Mouse (Mus musculus): Measurements from ENCODE around the gene 2810408A11Rik. TPM values are rescaled to one million over a fixed set of nuclear protein-coding genes. Genes with fewer than 3 reads are reported as not detected.
"Not testable (repeated sequence)": the region's sequence is repeated elsewhere in the genome, so short reads cannot be mapped to it uniquely, and the experiment has no call there.

Gene 2810408A11Rik
- total and polyA plus RNA-seq, 3 experiments = 0.81 to 1.3 TPM; not detected in 1

GRCm38 (mm10) chr11:69864138-69864860 is 36.5 kb downstream of the 2810408A11Rik start:
- Histone ChIP-seq H3K27ac (ENCODE audit: control insufficient read depth, low read depth, low read length) (no peak overlapping the region), H3K4me3 (ENCODE audit: control insufficient read depth in 1 of 2, insufficient read depth in 1 of 2, low read depth in 2 of 2, low read length in 2 of 2) (no peak overlapping the region), H3K36me3 (ENCODE audit: control insufficient read depth in 1 of 2, insufficient read depth in 2 of 2, low read length in 2 of 2) (peaks cover 0 to 4% of the 10 kb centered on the region in 2 experiments; a peak in 1 of 4 replicates), H3K9me3 (replicated peaks; ENCODE audit: insufficient read depth, low read length) (no peaks in the 10 kb centered on the region), H3K9ac (ENCODE audit: control insufficient read depth, low read depth, low read length, poor library complexity, severe bottlenecking) (no peak overlapping the region), H3K4me1 (ENCODE audit: control insufficient read depth in 1 of 2, insufficient read depth in 2 of 2, low read length in 2 of 2) (peaks cover 2 to 17% of the 10 kb centered on the region in 2 experiments), H3K79me2 (ENCODE audit: control insufficient read depth, insufficient read depth, low read length, poor library complexity) (no peaks in the 10 kb centered on the region), H3K27me3 (ENCODE audit: control insufficient read depth in 1 of 2, insufficient read depth in 2 of 2, low read length in 2 of 2) (no peaks in the 10 kb centered on the region)
- no peak for TF ChIP-seq POLR2AphosphoS5 (IDR thresholded peaks at IDR 0.05; ENCODE audit: borderline replicate concordance, low read depth, low read length)
- TF ChIP-seq USF1 (IDR thresholded peaks at IDR 0.05; ENCODE audit: low read depth, low read length) = no peak
- TF ChIP-seq SMC3 (IDR thresholded peaks at IDR 0.05; ENCODE audit: low read depth, low read length) = no peak
- TF ChIP-seq CHD1 (IDR thresholded peaks at IDR 0.05; ENCODE audit: low read depth, low read length) = no peak
- TF ChIP-seq GATA1 (IDR thresholded peaks at IDR 0.05; ENCODE audit: low read depth, low read length) = 0 out of 2 replicates have a peak, but pooled peaks have one; percentile 17
- TF ChIP-seq USF2 (IDR thresholded peaks at IDR 0.05; ENCODE audit: borderline replicate concordance in 1 of 2, insufficient read depth in 1 of 2, low read depth in 1 of 2, low read length in 2 of 2) = no peak
- DNase-seq (ENCODE audit: low read depth, low spot score) = no peak

- not testable (repeated sequence) for H3K4me3 ChIP-seq (ENCODE audit: control insufficient read depth in 1 of 2, insufficient read depth in 1 of 2, low read depth in 2 of 2, low read length in 2 of 2); H3K9me3 ChIP-seq (replicated peaks; ENCODE audit: insufficient read depth, low read length); H3K27me3 ChIP-seq (ENCODE audit: control insufficient read depth in 1 of 2, insufficient read depth in 2 of 2, low read length in 2 of 2); H3K36me3 ChIP-seq (ENCODE audit: control insufficient read depth in 1 of 2, insufficient read depth in 2 of 2, low read length in 2 of 2); H3K79me2 ChIP-seq (ENCODE audit: control insufficient read depth, insufficient read depth, low read length, poor library complexity); H3K9ac ChIP-seq (ENCODE audit: control insufficient read depth, low read depth, low read length, poor library complexity, severe bottlenecking); H3K27ac ChIP-seq (ENCODE audit: control insufficient read depth, low read depth, low read length); DNase-seq (ENCODE audit: low read depth, low spot score)
- H3K4me1 ChIP-seq (ENCODE audit: control insufficient read depth in 1 of 2, insufficient read depth in 2 of 2, low read length in 2 of 2) = peaks cover 2 to 17% of the 10 kb centered on the region in 2 experiments
These were observed 37.1 kb downstream of the 2810408A11Rik start for GRCm38 (mm10) chr11:69863729-69864128.

GRCm38 (mm10) chr11:69858113-69858998 is 42.4 kb downstream of the 2810408A11Rik start, which contains the start of gene Tnk1:
Gene Tnk1, minus strand, starts transcription at chr11:69858730.
- no peak for TF ChIP-seq CTCF (IDR thresholded peaks at IDR 0.05 in 2 of 3, conservative IDR thresholded peaks at IDR 0.05 in 1 of 3; ENCODE audit: control insufficient read depth in 1 of 3, insufficient read depth in 1 of 3, low read depth in 2 of 3, low read length in 3 of 3, poor library complexity in 1 of 3, severe bottlenecking in 1 of 3)
- TF ChIP-seq SMC3 (IDR thresholded peaks at IDR 0.05; ENCODE audit: low read depth, low read length) = no peak
- no peak for TF ChIP-seq TAL1 (IDR thresholded peaks at IDR 0.05; ENCODE audit: low read length)
- TF ChIP-seq MXI1 (IDR thresholded peaks at IDR 0.05; ENCODE audit: low read depth, low read length) = no peak
- TF ChIP-seq POLR2AphosphoS2 (IDR thresholded peaks at IDR 0.05; ENCODE audit: low read length) = no peak
- TF ChIP-seq E2F4 (IDR thresholded peaks at IDR 0.05; ENCODE audit: borderline replicate concordance, low read depth, low read length) = no peak
- TF ChIP-seq JUND (IDR thresholded peaks at IDR 0.05; ENCODE audit: low read depth, low read length) = no peak
- no peak for TF ChIP-seq ZMIZ1 (IDR thresholded peaks at IDR 0.05; ENCODE audit: low read depth, low read length)
- TF ChIP-seq SIN3A (IDR thresholded peaks at IDR 0.05; ENCODE audit: low read length) = no peak
- TF ChIP-seq ZC3H11A (IDR thresholded peaks at IDR 0.05; ENCODE audit: low read depth, low read length) = no peak
- TF ChIP-seq TBP (IDR thresholded peaks at IDR 0.05; ENCODE audit: low read depth, low read length) = no peak
- TF ChIP-seq MYB (IDR thresholded peaks at IDR 0.05; ENCODE audit: low read depth, low read length) = no peak
- TF ChIP-seq RAD21 (IDR thresholded peaks at IDR 0.05; ENCODE audit: low read depth, low read length) = no peak
- TF ChIP-seq CHD2 (IDR thresholded peaks at IDR 0.05; ENCODE audit: low read length) = no peak
- TF ChIP-seq EP300 (IDR thresholded peaks at IDR 0.05; ENCODE audit: low read depth in 1 of 2, low read length in 2 of 2) = no peak
- TF ChIP-seq RCOR1 (IDR thresholded peaks at IDR 0.05; ENCODE audit: low read depth, low read length) = no peak
- TF ChIP-seq MAFK (IDR thresholded peaks at IDR 0.05; ENCODE audit: borderline replicate concordance, low read depth, low read length) = no peak
- Histone ChIP-seq H3K79me2 (ENCODE audit: control insufficient read depth, insufficient read depth, low read length, poor library complexity) (no peaks in the 10 kb centered on the region), H3K36me3 (ENCODE audit: control insufficient read depth in 1 of 2, insufficient read depth in 2 of 2, low read length in 2 of 2) (peaks cover 0 to 12% of the 10 kb centered on the region in 2 experiments; a peak in 2 of 4 replicates), H3K4me3 (ENCODE audit: control insufficient read depth in 1 of 2, insufficient read depth in 1 of 2, low read depth in 2 of 2, low read length in 2 of 2) (no peak within 1 kb of the TSS), H3K9ac (ENCODE audit: control insufficient read depth, low read depth, low read length, poor library complexity, severe bottlenecking) (no peak within 1 kb of the TSS), H3K27ac (ENCODE audit: control insufficient read depth, low read depth, low read length) (no peak within 1 kb of the TSS), H3K27me3 (ENCODE audit: control insufficient read depth in 1 of 2, insufficient read depth in 2 of 2, low read length in 2 of 2) (no peaks in the 10 kb centered on the region), H3K4me1 (ENCODE audit: control insufficient read depth in 1 of 2, insufficient read depth in 2 of 2, low read length in 2 of 2) (peaks cover 4 to 18% of the 10 kb centered on the region in 2 experiments; a peak in 3 of 4 replicates), H3K9me3 (replicated peaks; ENCODE audit: insufficient read depth, low read length) (no peaks in the 10 kb centered on the region)
- DNase-seq (ENCODE audit: low read depth, low spot score) = no peak
